Mouse (Mus musculus) CH12.LX (cell line): ENCODE data around the gene Xntrpc.

Source experiments
- BHLHE40 ChIP-seq: IDR thresholded peaks from 2 replicates; pipeline ENCODE4 v1.6.1; 2011; ENCODE audit warnings: mild to moderate bottlenecking, low read depth, low read length, improper control_type of control experiment
- CTCF ChIP-seq, 2 experiments: IDR thresholded peaks in 1 of 2; conservative IDR thresholded peaks in 1 of 2; 2 replicates each; pipeline ENCODE4 v1.5.1; 2011 to 2012; ENCODE audit warnings: low read depth in 2 of 2, low read length in 2 of 2, improper control_type of control experiment in 1 of 2, inconsistent platforms in 1 of 2, mild to moderate bottlenecking in 1 of 2, moderate library complexity in 1 of 2
- ETS1 ChIP-seq: conservative IDR thresholded peaks from 2 replicates; pipeline ENCODE4 v1.6.1; 2012; ENCODE audit warnings: low read depth, mild to moderate bottlenecking, inconsistent platforms, low read length, improper control_type of control experiment, moderate library complexity
- KAT2A ChIP-seq: IDR thresholded peaks from 2 replicates; pipeline ENCODE4 v1.6.1; 2012; ENCODE audit warnings: low read length, improper control_type of control experiment, inconsistent platforms; ENCODE audit not compliant: insufficient replicate concordance
- MYC ChIP-seq: IDR thresholded peaks from 2 replicates; pipeline ENCODE4 v1.6.1; 2011; ENCODE audit warnings: low read depth, mild to moderate bottlenecking, improper control_type of control experiment, low read length
- NELFE ChIP-seq: IDR thresholded peaks from 2 replicates; pipeline ENCODE4 v1.6.1; 2011; ENCODE audit warnings: low read depth, low read length, improper control_type of control experiment
- POLR2A ChIP-seq: IDR thresholded peaks from 2 replicates; pipeline ENCODE4 v1.6.1; 2011; ENCODE audit warnings: low read depth, mild to moderate bottlenecking, improper control_type of control experiment, low read length
- SIN3A ChIP-seq: IDR thresholded peaks from 2 replicates; pipeline ENCODE4 v1.6.1; 2012; ENCODE audit warnings: low read length, improper control_type of control experiment, inconsistent platforms
- SMC3 ChIP-seq: IDR thresholded peaks from 2 replicates; pipeline ENCODE4 v1.6.1; 2011; ENCODE audit warnings: low read depth, low read length, improper control_type of control experiment
- TBP ChIP-seq: conservative IDR thresholded peaks from 2 replicates; pipeline ENCODE4 v1.6.1; 2011; ENCODE audit warnings: low read depth, low read length, improper control_type of control experiment
- USF2 ChIP-seq: conservative IDR thresholded peaks from 2 replicates; pipeline ENCODE4 v1.6.1; 2011; ENCODE audit warnings: low read depth, low read length, improper control_type of control experiment
- ZKSCAN1 ChIP-seq: IDR thresholded peaks from 2 replicates; pipeline ENCODE4 v1.6.1; 2012; ENCODE audit warnings: low read depth, inconsistent platforms, low read length, improper control_type of control experiment, borderline replicate concordance

DNA sequence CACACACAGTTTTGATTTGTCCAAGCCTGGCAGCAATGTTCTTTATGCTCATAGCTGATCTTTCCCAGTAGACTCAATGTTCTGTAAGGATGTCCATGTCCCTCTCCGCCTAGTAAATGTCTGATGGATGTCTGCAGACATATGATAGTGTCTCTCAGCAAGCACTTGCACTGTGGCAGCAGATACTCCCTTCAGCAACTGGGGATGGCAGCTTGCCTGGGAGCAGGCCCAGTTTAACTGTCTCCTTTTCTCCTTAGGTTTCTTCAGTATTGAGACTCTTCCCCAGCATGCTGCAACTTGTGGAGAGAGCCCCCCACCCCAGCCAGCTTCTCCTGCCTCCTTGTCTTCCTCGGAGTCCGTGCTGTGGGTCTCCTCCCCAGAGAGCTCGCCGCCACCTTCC lies 16.3 kb downstream of the Xntrpc start:
- TF ChIP-seq KAT2A (no peak), ZKSCAN1 (no peak), BHLHE40 (no peak), CTCF (conservative IDR thresholded peaks at IDR 0.05 in 1 of 2, IDR thresholded peaks at IDR 0.05 in 1 of 2; ENCODE audit: low read depth in 2 of 2, low read length in 2 of 2) (no peak), ETS1 (no peak), NELFE (no peak), POLR2A (no peak), TBP (no peak), SMC3 (no peak), SIN3A (no peak), USF2 (no peak), MYC (no peak)
